Mouse (Mus musculus) embryonic facial prominence, embryonic 15.5 days (tissue): ENCODE measurements around the gene Gm19426. TPM values are rescaled to one million over a fixed set of nuclear protein-coding genes. Genes with fewer than 3 reads are reported as not detected.

Source experiments
- ATAC-seq: fragments of 200-750 bp; cut with Nextera tagmentation; 2 replicates; pipeline ENCODE4 v1.8.0; 2017; ENCODE audit warnings: low read depth, moderate TSS enrichment; ENCODE audit not compliant: insufficient number of reproducible peaks, low FRiP score, low TSS enrichment
- H3K27ac ChIP-seq: fragments of 300-500 bp; sonication (generic); replicated peaks from 2 replicates; pipeline ENCODE4 v1.5.1; 2015; ENCODE audit warnings: mild to moderate bottlenecking, inconsistent platforms
- H3K27me3 ChIP-seq: fragments of 300-500 bp; sonication (generic); 2 replicates; pipeline ENCODE4 v1.6.1; 2015; ENCODE audit warnings: inconsistent platforms
- H3K36me3 ChIP-seq: fragments of 300-500 bp; sonication (generic); 2 replicates; pipeline ENCODE4 v1.6.1; 2015; ENCODE audit warnings: mild to moderate bottlenecking, inconsistent platforms
- H3K4me1 ChIP-seq: fragments of 300-500 bp; sonication (generic); 2 replicates; pipeline ENCODE4 v1.6.1; 2015; ENCODE audit warnings: inconsistent platforms
- H3K4me2 ChIP-seq: fragments of 300-500 bp; sonication (generic); replicated peaks from 2 replicates; pipeline ENCODE4 v1.6.1; 2015; ENCODE audit warnings: mild to moderate bottlenecking, inconsistent platforms
- H3K4me3 ChIP-seq: fragments of 300-500 bp; sonication (generic); replicated peaks from 2 replicates; pipeline ENCODE4 v1.5.1; 2015; ENCODE audit warnings: mild to moderate bottlenecking, inconsistent platforms
- H3K9ac ChIP-seq: fragments of 300-500 bp; sonication (generic); 2 replicates; pipeline ENCODE4 v1.6.1; 2015; ENCODE audit warnings: inconsistent platforms
- H3K9me3 ChIP-seq: fragments of 300-500 bp; sonication (generic); replicated peaks from 2 replicates; pipeline ENCODE4 v1.6.1; 2016; ENCODE audit warnings: inconsistent platforms
- WGBS: fragments of 180-500 bp; shearing (Covaris S2); methylation state at CpG from one replicate; pipeline ENCODE4 v1.1.7; 2015; 5-methylcytosine and 5-hydroxymethylcytosine counted together
- polyA plus RNA-seq: library from polyadenylated mRNA; unstranded; fragments of >200 nt; fragmentation: Nextera tagmentation; extraction: Ambion mirVana; gene quantifications from 2 replicates; pipeline ENCODE4 v1.2.1, GENCODE M21; 2015

Gene Gm19426
- polyA plus RNA-seq, result 7.0 and 9.0 TPM in 2 replicates

- Histone ChIP-seq H3K27ac (peak within 1 kb of the TSS; percentile 99), H3K9ac (peak within 1 kb of the TSS; percentile 98), H3K4me1 (peaks cover 48% of the 10 kb centered on the region), H3K9me3 (no peaks in the 10 kb centered on the region), H3K27me3 (no peaks in the 10 kb centered on the region), H3K4me2 (peak within 1 kb of the TSS; percentile 85), H3K36me3 (0 out of 2 replicates have a peak, but pooled peaks cover 5% of the 10 kb centered on the region), H3K4me3 (peak within 1 kb of the TSS; percentile 91)
- ATAC-seq, result peak; percentile 92
- under 1% methylated on average over 23 of the region's 25 CpGs for WGBS
Observed at GRCm38 (mm10) chr2:84743561-84743960, at the start of gene Gm19426. Gm19426 (minus strand) TSS chr2:84743655.

- ATAC-seq, result no peak
- Histone ChIP-seq H3K4me3 (no peak overlapping the region), H3K9me3 (no peaks in the 10 kb centered on the region), H3K36me3 (no peaks in the 10 kb centered on the region), H3K27me3 (no peaks in the 10 kb centered on the region), H3K27ac (no peak overlapping the region), H3K4me2 (no peak overlapping the region), H3K4me1 (no peaks in the 10 kb centered on the region), H3K9ac (no peak overlapping the region)
- 93% methylated on average over 3 of the region's 3 CpGs for WGBS
Observed at GRCm38 (mm10) chr2:84793154-84793553, 49.7 kb upstream of the Gm19426 start.

GRCm38 (mm10) chr2:84792516-84792915 is 49.1 kb upstream of the Gm19426 start:
- no peak for ATAC-seq
- Histone ChIP-seq H3K9ac (no peak overlapping the region), H3K4me2 (no peak overlapping the region), H3K9me3 (no peaks in the 10 kb centered on the region), H3K36me3 (no peaks in the 10 kb centered on the region), H3K4me1 (no peaks in the 10 kb centered on the region), H3K27me3 (no peaks in the 10 kb centered on the region), H3K27ac (no peak overlapping the region), H3K4me3 (no peak overlapping the region)
- 83% methylated on average over 3 of the region's 3 CpGs for WGBS

- Histone ChIP-seq H3K4me1 (no peaks in the 10 kb centered on the region), H3K27ac (no peak overlapping the region), H3K9ac (no peak overlapping the region), H3K9me3 (no peaks in the 10 kb centered on the region), H3K27me3 (no peaks in the 10 kb centered on the region), H3K4me2 (no peak overlapping the region), H3K4me3 (no peak overlapping the region), H3K36me3 (no peaks in the 10 kb centered on the region)
- 49% methylated on average over 9 of the region's 9 CpGs for WGBS
- ATAC-seq, result no peak
Observed at GRCm38 (mm10) chr2:84790418-84790817, 47.0 kb upstream of the Gm19426 start.

GRCm38 (mm10) chr2:84788316-84788715 is 44.9 kb upstream of the Gm19426 start:
- Histone ChIP-seq H3K4me1 (no peaks in the 10 kb centered on the region), H3K9me3 (no peaks in the 10 kb centered on the region), H3K36me3 (no peaks in the 10 kb centered on the region), H3K4me2 (no peak overlapping the region), H3K27ac (no peak overlapping the region), H3K4me3 (no peak overlapping the region), H3K9ac (no peak overlapping the region), H3K27me3 (no peaks in the 10 kb centered on the region)
- WGBS, result 75% methylated on average over 3 of the region's 3 CpGs
- ATAC-seq, result no peak

- H3K9ac ChIP-seq, result no peak overlapping the region
- H3K4me1 ChIP-seq, result no peaks in the 10 kb centered on the region
- H3K27ac ChIP-seq, result no peak overlapping the region
- H3K27me3 ChIP-seq, result no peaks in the 10 kb centered on the region
- no peaks in the 10 kb centered on the region for H3K9me3 ChIP-seq
- no peaks in the 10 kb centered on the region for H3K36me3 ChIP-seq
- ATAC-seq, result no peak
- H3K4me2 ChIP-seq, result no peak overlapping the region
- H3K4me3 ChIP-seq, result no peak overlapping the region
- WGBS, result 74% methylated on average over 3 of the region's 3 CpGs
Observed at GRCm38 (mm10) chr2:84783840-84784566, 40.5 kb upstream of the Gm19426 start.

- no peaks in the 10 kb centered on the region for H3K36me3 ChIP-seq
- H3K4me3 ChIP-seq, result no peak overlapping the region
- no peaks in the 10 kb centered on the region for H3K9me3 ChIP-seq
- no peak overlapping the region for H3K4me2 ChIP-seq
- H3K9ac ChIP-seq, result no peak overlapping the region
- H3K4me1 ChIP-seq, result no peaks in the 10 kb centered on the region
- no peak overlapping the region for H3K27ac ChIP-seq
- no peak for ATAC-seq
- H3K27me3 ChIP-seq, result no peaks in the 10 kb centered on the region
- 87% methylated on average over 1 of the region's 1 CpGs for WGBS
Observed at GRCm38 (mm10) chr2:84783315-84783714, 39.9 kb upstream of the Gm19426 start.

GRCm38 (mm10) chr2:84779210-84779609 is 35.8 kb upstream of the Gm19426 start:
- Histone ChIP-seq H3K4me3 (no peak overlapping the region), H3K4me2 (no peak overlapping the region), H3K36me3 (no peaks in the 10 kb centered on the region), H3K27me3 (no peaks in the 10 kb centered on the region), H3K4me1 (peaks cover 7% of the 10 kb centered on the region), H3K27ac (no peak overlapping the region), H3K9ac (no peak overlapping the region), H3K9me3 (no peaks in the 10 kb centered on the region)
- ATAC-seq, result no peak
- 61% methylated on average over 6 of the region's 6 CpGs for WGBS

- Histone ChIP-seq H3K36me3 (no peaks in the 10 kb centered on the region), H3K9me3 (no peaks in the 10 kb centered on the region), H3K4me3 (no peak overlapping the region), H3K4me2 (no peak overlapping the region), H3K4me1 (peaks cover 10% of the 10 kb centered on the region), H3K9ac (no peak overlapping the region), H3K27ac (no peak overlapping the region), H3K27me3 (no peaks in the 10 kb centered on the region)
- no peak for ATAC-seq
- WGBS, result 46% methylated on average over 3 of the region's 3 CpGs
Observed at GRCm38 (mm10) chr2:84777706-84778105, 34.3 kb upstream of the Gm19426 start.

GRCm38 (mm10) chr2:84775665-84776064 is 32.2 kb upstream of the Gm19426 start:
- Histone ChIP-seq H3K4me3 (no peak overlapping the region), H3K9ac (no peak overlapping the region), H3K27ac (0 out of 2 replicates have a peak overlapping the region, but pooled peaks have one; percentile 3), H3K4me2 (no peak overlapping the region), H3K4me1 (peaks cover 10% of the 10 kb centered on the region), H3K27me3 (no peaks in the 10 kb centered on the region), H3K36me3 (no peaks in the 10 kb centered on the region), H3K9me3 (no peaks in the 10 kb centered on the region)
- 70% methylated on average over 6 of the region's 6 CpGs for WGBS
- no peak for ATAC-seq

- Histone ChIP-seq H3K9me3 (no peaks in the 10 kb centered on the region), H3K4me3 (peak within 1 kb of the TSS; percentile 37), H3K4me1 (peaks cover 10% of the 10 kb centered on the region), H3K9ac (peak within 1 kb of the TSS; percentile 10; the same call in 1 of the 2 replicates), H3K4me2 (peak within 1 kb of the TSS; percentile 50), H3K36me3 (no peaks in the 10 kb centered on the region), H3K27ac (peak within 1 kb of the TSS; percentile 34; the same call in 1 of the 2 replicates), H3K27me3 (no peaks in the 10 kb centered on the region)
- WGBS, result 64% methylated on average over 9 of the region's 9 CpGs
- no peak for ATAC-seq
Observed at GRCm38 (mm10) chr2:84775241-84775640, 31.8 kb upstream of the Gm19426 start, which contains the start of gene Serping1. Serping1 (minus strand) TSS chr2:84775444.
